Mouse (Mus musculus): ENCODE results near the gene Gm49380. TPM values are rescaled to one million over a fixed set of nuclear protein-coding genes. Genes with fewer than 3 reads are reported as not detected.

Gm49380 gene
- polyA plus RNA-seq, 1 experiment = 0.05 TPM

DNA sequence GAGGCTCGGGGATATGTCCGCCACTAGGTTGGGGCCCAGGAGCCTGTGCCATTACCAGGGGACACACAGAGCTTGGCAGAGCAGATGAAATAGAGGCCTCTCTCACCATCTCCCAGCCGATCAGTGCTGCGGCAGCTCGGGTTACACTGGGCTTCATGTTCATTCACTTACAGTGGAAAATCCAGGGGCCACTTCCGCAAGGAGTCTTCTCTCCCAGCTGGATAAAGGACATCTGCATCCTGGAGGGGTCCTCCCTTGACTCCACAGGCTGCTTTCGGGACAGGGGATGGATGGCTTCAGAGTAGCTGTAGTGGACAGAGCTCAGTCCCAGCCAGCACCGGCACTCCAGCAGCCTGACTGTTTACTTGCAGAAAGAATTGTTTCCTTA is 42.5 kb downstream of the Gm49380 start:
- TF ChIP-seq MYOD1 (IDR thresholded peaks at IDR 0.05; ENCODE audit: control insufficient read depth, insufficient read length, low read depth) = no peak
- no peak for TF ChIP-seq CEBPB (IDR thresholded peaks at IDR 0.05; ENCODE audit: low read depth)
- no peak for TF ChIP-seq FOSL1 (IDR thresholded peaks at IDR 0.05; ENCODE audit: insufficient read depth, low read length, poor library complexity, severe bottlenecking)
- no peak for TF ChIP-seq CTCF (IDR thresholded peaks at IDR 0.05; ENCODE audit: control insufficient read depth, insufficient read depth, insufficient read length)
- no peak for TF ChIP-seq MYOG (IDR thresholded peaks at IDR 0.05; ENCODE audit: control insufficient read depth, extremely low read depth, insufficient read length)
- no peak overlapping the region for H3ac ChIP-seq (ENCODE audit: control insufficient read depth, insufficient read length, low read depth)
- H3K79me2 ChIP-seq (ENCODE audit: control insufficient read depth, insufficient read depth) = no peaks in the 10 kb centered on the region
- no peaks in the 10 kb centered on the region for H3K27me3 ChIP-seq (ENCODE audit: control insufficient read depth, insufficient read depth, insufficient read length)
- H3K36me3 ChIP-seq (ENCODE audit: control insufficient read depth, insufficient read depth) = no peaks in the 10 kb centered on the region
- no peak overlapping the region for H3K4me3 ChIP-seq (ENCODE audit: insufficient read depth, poor library complexity, severe bottlenecking)
- no peaks in the 10 kb centered on the region for H3K79me3 ChIP-seq (ENCODE audit: low read depth)

DNA sequence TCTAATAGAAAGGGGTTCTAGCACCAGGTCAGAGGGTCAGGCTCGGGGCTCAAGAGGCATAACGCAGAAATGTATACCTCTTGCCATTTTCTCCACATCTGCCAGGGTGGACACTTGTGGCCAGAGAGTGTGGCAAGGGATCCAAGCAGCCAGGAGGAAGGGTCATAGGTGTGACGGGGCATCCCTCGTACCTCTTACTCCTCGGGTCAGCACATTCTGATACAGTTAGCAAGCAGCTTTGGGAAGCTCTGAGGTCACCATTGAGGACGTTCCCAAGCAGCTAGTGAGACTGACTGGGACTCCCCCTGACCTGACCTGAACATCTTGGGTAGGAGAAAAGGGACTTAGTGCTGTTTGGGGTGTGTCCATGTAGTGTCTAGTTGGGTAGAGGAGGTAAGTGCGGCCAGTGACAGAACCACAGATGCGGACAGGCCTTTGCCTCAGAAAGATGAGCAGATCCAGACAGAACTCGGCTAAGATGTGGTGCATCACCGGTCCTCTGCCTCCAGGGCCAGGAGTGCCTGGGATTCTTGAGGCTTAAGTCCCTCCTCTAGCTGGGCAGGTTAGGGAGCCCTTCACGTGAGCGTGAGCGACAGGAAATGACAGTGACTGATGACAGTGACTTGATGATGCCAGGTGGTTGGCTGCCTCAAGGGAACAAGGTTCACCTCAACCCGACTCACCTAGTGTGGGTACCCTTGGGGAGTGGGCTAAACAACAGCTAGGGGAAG is 43.0 kb downstream of the Gm49380 start:
- TF ChIP-seq CTCF (IDR thresholded peaks at IDR 0.05; ENCODE audit: control insufficient read depth, insufficient read depth, insufficient read length) = no peak
- no peak for TF ChIP-seq CEBPB (IDR thresholded peaks at IDR 0.05; ENCODE audit: low read depth)
- TF ChIP-seq USF1 (IDR thresholded peaks at IDR 0.05; ENCODE audit: low read depth) = no peak
- no peak for TF ChIP-seq MYOG (IDR thresholded peaks at IDR 0.05; ENCODE audit: control insufficient read depth, extremely low read depth, insufficient read length)
- TF ChIP-seq MYOD1 (IDR thresholded peaks at IDR 0.05; ENCODE audit: control insufficient read depth, insufficient read length, low read depth) = no peak
- no peak for TF ChIP-seq MAX (IDR thresholded peaks at IDR 0.05)
- TF ChIP-seq FOSL1 (IDR thresholded peaks at IDR 0.05; ENCODE audit: insufficient read depth, low read length, poor library complexity, severe bottlenecking) = no peak
- H3K4me3 ChIP-seq (ENCODE audit: insufficient read depth, poor library complexity, severe bottlenecking) = no peak overlapping the region

DNA sequence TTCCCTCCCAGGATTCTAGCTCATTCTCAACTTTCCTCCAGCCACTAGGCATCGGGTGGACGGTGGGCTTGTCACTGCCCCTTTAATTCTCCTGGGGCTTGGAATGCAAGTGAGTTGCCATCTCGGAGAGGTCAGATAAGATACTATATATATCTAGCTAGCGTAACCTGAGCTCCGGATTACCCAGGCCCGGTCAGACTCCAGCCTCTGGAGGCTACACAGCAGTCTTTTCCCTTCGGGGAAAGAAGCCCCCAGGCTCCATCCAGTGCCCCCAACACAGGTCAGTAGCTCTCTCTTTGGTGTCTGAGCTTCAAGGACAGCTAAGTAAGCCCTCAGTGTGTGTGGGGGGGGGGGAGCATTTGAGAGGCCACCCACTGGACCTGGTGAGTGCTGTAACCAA is 44.0 kb downstream of the Gm49380 start:
- no peaks in the 10 kb centered on the region for H3K36me3 ChIP-seq (ENCODE audit: control insufficient read depth, insufficient read depth)
- TF ChIP-seq MYOD1 (IDR thresholded peaks at IDR 0.05; ENCODE audit: control insufficient read depth, insufficient read length, low read depth) (no peak), MAX (IDR thresholded peaks at IDR 0.05) (no peak), CTCF (IDR thresholded peaks at IDR 0.05; ENCODE audit: control insufficient read depth, insufficient read depth, insufficient read length) (no peak), MYOG (IDR thresholded peaks at IDR 0.05; ENCODE audit: control insufficient read depth, extremely low read depth, insufficient read length) (no peak), FOSL1 (IDR thresholded peaks at IDR 0.05; ENCODE audit: insufficient read depth, low read length, poor library complexity, severe bottlenecking) (no peak), CEBPB (IDR thresholded peaks at IDR 0.05; ENCODE audit: low read depth) (no peak), USF1 (IDR thresholded peaks at IDR 0.05; ENCODE audit: low read depth) (no peak)
- no peaks in the 10 kb centered on the region for H3K79me3 ChIP-seq (ENCODE audit: low read depth)
- H3ac ChIP-seq (ENCODE audit: control insufficient read depth, insufficient read length, low read depth) = no peak overlapping the region
- H3K4me3 ChIP-seq (ENCODE audit: insufficient read depth, poor library complexity, severe bottlenecking) = no peak overlapping the region
- H3K79me2 ChIP-seq (ENCODE audit: control insufficient read depth, insufficient read depth) = no peaks in the 10 kb centered on the region
- H3K27me3 ChIP-seq (ENCODE audit: control insufficient read depth, insufficient read depth, insufficient read length) = no peaks in the 10 kb centered on the region

More for the DNA sequence above, 43.0 kb downstream of the Gm49380 start:
- no peaks in the 10 kb centered on the region for H3K36me3 ChIP-seq (ENCODE audit: control insufficient read depth, insufficient read depth)
- H3K27me3 ChIP-seq (ENCODE audit: control insufficient read depth, insufficient read depth, insufficient read length) = no peaks in the 10 kb centered on the region
- H3ac ChIP-seq (ENCODE audit: control insufficient read depth, insufficient read length, low read depth) = no peak overlapping the region
- no peaks in the 10 kb centered on the region for H3K79me2 ChIP-seq (ENCODE audit: control insufficient read depth, insufficient read depth)
- no peaks in the 10 kb centered on the region for H3K79me3 ChIP-seq (ENCODE audit: low read depth)

- no peak overlapping the region for H3ac ChIP-seq (ENCODE audit: control insufficient read depth, insufficient read length, low read depth)
- no peaks in the 10 kb centered on the region for H3K36me3 ChIP-seq (ENCODE audit: control insufficient read depth, insufficient read depth)
- TF ChIP-seq MYOD1 (IDR thresholded peaks at IDR 0.05; ENCODE audit: control insufficient read depth, insufficient read length, low read depth) (no peak), FOSL1 (IDR thresholded peaks at IDR 0.05; ENCODE audit: insufficient read depth, low read length, poor library complexity, severe bottlenecking) (no peak), MYOG (IDR thresholded peaks at IDR 0.05; ENCODE audit: control insufficient read depth, extremely low read depth, insufficient read length) (no peak), CEBPB (IDR thresholded peaks at IDR 0.05; ENCODE audit: low read depth) (no peak), MAX (IDR thresholded peaks at IDR 0.05) (no peak), CTCF (IDR thresholded peaks at IDR 0.05; ENCODE audit: control insufficient read depth, insufficient read depth, insufficient read length) (no peak), USF1 (IDR thresholded peaks at IDR 0.05; ENCODE audit: low read depth) (no peak)
- no peaks in the 10 kb centered on the region for H3K79me2 ChIP-seq (ENCODE audit: control insufficient read depth, insufficient read depth)
- no peaks in the 10 kb centered on the region for H3K79me3 ChIP-seq (ENCODE audit: low read depth)
- H3K4me3 ChIP-seq (ENCODE audit: insufficient read depth, poor library complexity, severe bottlenecking) = no peak overlapping the region
- H3K27me3 ChIP-seq (ENCODE audit: control insufficient read depth, insufficient read depth, insufficient read length) = no peaks in the 10 kb centered on the region
Observed at GRCm38 (mm10) chr9:44067960-44068330, 45.4 kb downstream of the Gm49380 start.

- TF ChIP-seq CTCF (IDR thresholded peaks at IDR 0.05; ENCODE audit: control insufficient read depth, insufficient read depth, insufficient read length) (no peak), FOSL1 (IDR thresholded peaks at IDR 0.05; ENCODE audit: insufficient read depth, low read length, poor library complexity, severe bottlenecking) (no peak), MYOG (IDR thresholded peaks at IDR 0.05; ENCODE audit: control insufficient read depth, extremely low read depth, insufficient read length) (no peak)
- H3K79me3 ChIP-seq (ENCODE audit: low read depth) = no peaks in the 10 kb centered on the region
- no peaks in the 10 kb centered on the region for H3K36me3 ChIP-seq (ENCODE audit: control insufficient read depth, insufficient read depth)
- peak overlapping the region; percentile 39 for H3ac ChIP-seq (ENCODE audit: control insufficient read depth, insufficient read length, low read depth)
- no peak overlapping the region for H3K4me3 ChIP-seq (ENCODE audit: insufficient read depth, poor library complexity, severe bottlenecking)
- no peaks in the 10 kb centered on the region for H3K79me2 ChIP-seq (ENCODE audit: control insufficient read depth, insufficient read depth)
- H3K27me3 ChIP-seq (ENCODE audit: control insufficient read depth, insufficient read depth, insufficient read length) = no peaks in the 10 kb centered on the region
Observed at GRCm38 (mm10) chr9:44067241-44067959, 45.9 kb downstream of the Gm49380 start.

Measured in C2C12 (cell line).